Mouse (Mus musculus) hindbrain, embryonic 11.5 days (tissue): ENCODE measurements around the gene U2surp. TPM values are rescaled to one million over a fixed set of nuclear protein-coding genes. Genes with fewer than 3 reads are reported as not detected.
A peak's percentile ranks its signal among the peaks of the same experiment; 100 is the strongest.

Source experiments
- ATAC-seq: fragments of 200-750 bp; cut with Nextera tagmentation; 2 replicates; pipeline ENCODE4 v1.8.0; 2017; ENCODE audit warnings: mild to moderate bottlenecking, moderate TSS enrichment, moderate library complexity; ENCODE audit not compliant: low FRiP score
- DNase-seq: peaks from one replicate; pipeline ENCODE4 v3.0.0-alpha.2; 2015; ENCODE audit warnings: low spot score
- H3K27ac ChIP-seq: fragments of 300-500 bp; sonication (generic); 2 replicates; pipeline ENCODE4 v1.5.1; 2014; ENCODE audit warnings: mild to moderate bottlenecking, low read depth, low read length
- H3K27me3 ChIP-seq: fragments of 300-500 bp; sonication (generic); 2 replicates; pipeline ENCODE4 v1.6.1; 2014; ENCODE audit warnings: mild to moderate bottlenecking, low read length, moderate library complexity, mixed read lengths; ENCODE audit not compliant: control insufficient read depth, insufficient read depth
- H3K36me3 ChIP-seq: fragments of 300-500 bp; sonication (generic); 2 replicates; pipeline ENCODE4 v1.6.1; 2014; ENCODE audit warnings: mild to moderate bottlenecking, low read length, moderate library complexity, mixed read lengths; ENCODE audit not compliant: control insufficient read depth, insufficient read depth
- H3K4me1 ChIP-seq: fragments of 300-500 bp; sonication (generic); replicated peaks from 2 replicates; pipeline ENCODE4 v1.6.1; 2014; ENCODE audit warnings: low read length, mixed read lengths; ENCODE audit not compliant: control insufficient read depth, insufficient read depth
- H3K4me2 ChIP-seq: fragments of 300-500 bp; sonication (generic); replicated peaks from 2 replicates; pipeline ENCODE4 v1.6.1; 2014; ENCODE audit warnings: mild to moderate bottlenecking, low read depth, low read length
- H3K4me3 ChIP-seq: fragments of 300-500 bp; sonication (generic); 2 replicates; pipeline ENCODE4 v1.5.1; 2014; ENCODE audit warnings: low read depth, low read length
- H3K9ac ChIP-seq: fragments of 300-500 bp; sonication (generic); 2 replicates; pipeline ENCODE4 v1.6.1; 2014; ENCODE audit warnings: low read depth, low read length
- H3K9me3 ChIP-seq: fragments of 300-500 bp; sonication (generic); 2 replicates; pipeline ENCODE4 v1.6.1; 2016; ENCODE audit warnings: low read length; ENCODE audit not compliant: control insufficient read depth
- WGBS: fragments of 180-500 bp; shearing (Covaris S2); extraction: QIAGEN DNeasy Blood & Tissue Kit; methylation state at CpG from one replicate; pipeline ENCODE4 v1.1.7; 2014; 5-methylcytosine and 5-hydroxymethylcytosine counted together
- polyA plus RNA-seq: library from polyadenylated mRNA; unstranded; fragments of >200 nt; fragmentation: Nextera tagmentation; extraction: Ambion mirVana; gene quantifications from 2 replicates; pipeline ENCODE4 v1.2.1, GENCODE M21; 2014

Gene U2surp
- polyA plus RNA-seq, 1 experiment from 2014 or later = 183 TPM

DNA sequence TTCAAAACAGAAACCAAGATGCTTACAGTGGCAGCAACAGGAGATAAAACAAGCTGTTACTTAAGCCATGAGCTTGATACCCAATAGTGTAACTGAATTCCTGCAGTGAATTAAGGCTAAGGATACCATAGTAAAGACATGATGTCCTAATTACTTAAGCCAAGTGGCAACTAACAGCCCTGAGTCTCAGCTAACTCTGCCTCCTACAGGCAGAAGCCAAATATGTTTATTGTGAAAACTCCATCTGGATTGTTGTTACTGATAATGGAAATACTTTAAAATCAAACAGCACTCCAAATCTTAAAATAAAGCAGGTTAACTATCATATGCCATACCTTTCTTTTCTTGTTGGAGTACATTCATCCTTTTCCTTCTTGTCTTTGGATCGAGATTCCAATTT lies 47.8 kb downstream of the U2surp start:
- H3K9me3 ChIP-seq = no peaks in the 10 kb centered on the region
- H3K4me3 ChIP-seq = no peak overlapping the region
- DNase-seq = no peak
- no peaks in the 10 kb centered on the region for H3K36me3 ChIP-seq
- no peaks in the 10 kb centered on the region for H3K27me3 ChIP-seq
- no peak overlapping the region for H3K27ac ChIP-seq
- H3K9ac ChIP-seq = no peak overlapping the region
- no peak for ATAC-seq
- H3K4me2 ChIP-seq = no peak overlapping the region
- 92% methylated on average over 1 of the region's 1 CpGs for WGBS
- H3K4me1 ChIP-seq = no peaks in the 10 kb centered on the region

DNA sequence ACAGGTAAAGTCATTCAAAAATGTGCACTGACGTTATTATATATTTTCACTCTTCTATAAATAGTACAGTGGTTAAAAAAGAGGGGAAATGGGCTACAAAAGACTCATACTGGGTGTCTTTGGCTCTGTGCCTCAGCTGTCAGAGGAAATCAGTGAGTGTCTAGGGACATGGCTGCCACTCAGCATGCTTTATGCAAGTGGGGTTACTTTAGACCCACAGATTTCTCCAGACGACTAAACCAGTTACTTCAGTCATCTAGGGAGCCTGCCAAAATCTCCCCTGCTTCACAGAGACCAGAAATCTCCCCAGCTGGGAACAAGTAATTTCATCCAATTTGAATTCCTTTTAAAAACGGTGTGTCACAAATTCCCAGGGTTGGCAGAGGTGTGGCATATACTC lies 59.9 kb downstream of the U2surp start:
- ATAC-seq = no peak
- no peaks in the 10 kb centered on the region for H3K27me3 ChIP-seq
- 69% methylated on average over 3 of the region's 3 CpGs for WGBS
- H3K9me3 ChIP-seq = no peaks in the 10 kb centered on the region
- no peak overlapping the region for H3K9ac ChIP-seq
- no peak for DNase-seq
- H3K27ac ChIP-seq = no peak overlapping the region
- H3K4me2 ChIP-seq = no peak overlapping the region
- H3K4me3 ChIP-seq = no peak overlapping the region
- H3K36me3 ChIP-seq = no peaks in the 10 kb centered on the region
- no peaks in the 10 kb centered on the region for H3K4me1 ChIP-seq

DNA sequence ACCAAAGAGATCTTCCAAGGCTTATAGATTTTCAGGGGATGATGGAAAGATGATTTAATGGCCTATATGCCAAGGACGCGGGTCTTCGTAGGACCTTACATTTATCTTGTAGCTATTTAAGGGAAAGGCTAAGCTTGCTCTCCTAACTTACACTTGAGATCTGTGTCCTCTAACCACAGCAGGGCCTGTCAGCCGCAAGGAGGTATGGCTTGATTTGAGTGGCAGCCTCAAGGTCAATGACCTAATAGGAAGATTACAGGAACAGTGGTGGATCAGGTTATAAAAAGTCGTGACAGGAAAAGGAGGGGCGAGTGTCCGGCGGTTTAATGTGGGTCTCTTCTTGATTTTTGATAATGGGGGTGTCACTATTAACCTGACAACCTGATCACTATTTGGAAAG lies 61.2 kb downstream of the U2surp start:
- ATAC-seq = no peak

DNA sequence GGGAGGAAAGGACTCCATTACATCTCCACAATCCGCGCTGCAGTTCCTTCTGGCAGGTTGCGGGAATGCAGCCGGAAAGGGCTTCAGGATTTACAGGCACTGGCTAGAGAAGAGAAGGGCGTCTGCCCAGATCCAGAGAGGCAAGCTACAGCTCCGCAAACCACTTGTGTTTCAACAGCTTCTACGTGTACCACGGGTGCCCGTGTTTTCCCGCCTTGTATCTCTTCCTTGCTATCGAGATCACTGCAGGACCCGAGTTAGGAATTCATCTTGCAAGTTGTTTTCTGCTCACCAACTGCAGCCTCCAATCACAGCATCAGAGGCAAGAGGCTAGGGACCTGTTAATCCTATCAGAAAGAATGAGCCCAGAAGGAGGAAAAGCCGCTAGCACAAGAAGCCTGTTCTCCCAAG lies 69.5 kb downstream of the U2surp start:
- WGBS = 13% methylated on average over 13 of the region's 13 CpGs
- Histone ChIP-seq H3K9me3 (no peaks in the 10 kb centered on the region), H3K4me3 (no peak overlapping the region), H3K4me1 (0 out of 2 replicates have a peak, but pooled peaks cover 2% of the 10 kb centered on the region), H3K27ac (no peak overlapping the region), H3K4me2 (peak overlapping the region; percentile 23), H3K9ac (no peak overlapping the region), H3K36me3 (no peaks in the 10 kb centered on the region), H3K27me3 (no peaks in the 10 kb centered on the region)
- ATAC-seq = peak; percentile 48; the same call in 1 of the 2 replicates
- peak; percentile 57 for DNase-seq

More for the DNA sequence above, 61.2 kb downstream of the U2surp start:
- no peak overlapping the region for H3K4me2 ChIP-seq
- 97% methylated on average over 8 of the region's 8 CpGs for WGBS
- H3K27me3 ChIP-seq = no peaks in the 10 kb centered on the region
- H3K4me3 ChIP-seq = no peak overlapping the region
- no peaks in the 10 kb centered on the region for H3K9me3 ChIP-seq
- H3K36me3 ChIP-seq = no peaks in the 10 kb centered on the region
- H3K4me1 ChIP-seq = no peaks in the 10 kb centered on the region
- DNase-seq = no peak
- H3K27ac ChIP-seq = no peak overlapping the region
- H3K9ac ChIP-seq = no peak overlapping the region

DNA sequence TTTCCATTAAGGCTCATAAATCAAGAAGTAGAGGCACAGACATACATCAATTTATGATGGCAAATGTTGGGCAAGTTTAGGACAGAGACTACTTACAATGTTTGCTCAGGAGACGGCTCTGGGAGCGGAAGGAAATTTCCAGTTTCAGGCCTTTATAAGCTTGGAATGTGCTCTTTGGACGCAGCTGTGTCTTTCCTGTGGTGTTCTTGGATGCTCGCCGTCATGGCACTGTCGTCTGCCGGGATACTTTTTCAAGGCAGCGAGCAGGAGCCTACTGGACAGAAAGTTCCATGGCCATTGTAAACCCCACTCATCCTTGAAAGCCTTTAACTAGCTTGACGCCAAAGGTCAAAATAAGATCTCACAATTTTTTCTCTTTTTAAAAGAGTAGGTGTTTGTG lies 73.9 kb downstream of the U2surp start:
- Histone ChIP-seq H3K4me2 (no peak overlapping the region), H3K4me1 (0 out of 2 replicates have a peak, but pooled peaks cover 2% of the 10 kb centered on the region), H3K27me3 (no peaks in the 10 kb centered on the region), H3K27ac (no peak overlapping the region), H3K36me3 (no peaks in the 10 kb centered on the region), H3K4me3 (no peak overlapping the region), H3K9ac (no peak overlapping the region), H3K9me3 (no peaks in the 10 kb centered on the region)
- DNase-seq (no peak), ATAC-seq (no peak)
- 89% methylated on average over 9 of the region's 9 CpGs for WGBS

DNA sequence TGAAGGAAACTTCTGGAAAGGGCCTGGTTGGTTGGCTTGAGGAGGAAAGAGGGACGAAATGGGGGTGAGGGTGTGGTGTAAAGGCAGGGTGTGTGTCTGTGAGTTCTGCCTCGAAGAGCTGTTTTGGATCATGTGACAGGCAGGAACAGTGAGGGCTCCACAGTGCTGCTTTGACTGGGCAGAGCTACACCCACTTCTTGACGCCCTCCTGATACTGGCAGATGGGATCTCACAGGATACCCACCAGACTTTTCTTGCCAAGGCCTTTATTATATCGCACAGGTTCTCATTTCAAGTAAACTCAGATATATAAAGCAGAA lies 75.5 kb downstream of the U2surp start:
- Histone ChIP-seq H3K27ac (no peak overlapping the region), H3K36me3 (no peaks in the 10 kb centered on the region), H3K4me1 (no peaks in the 10 kb centered on the region), H3K27me3 (no peaks in the 10 kb centered on the region), H3K9me3 (no peaks in the 10 kb centered on the region), H3K4me2 (no peak overlapping the region), H3K9ac (no peak overlapping the region), H3K4me3 (no peak overlapping the region)
- DNase-seq = no peak
- 74% methylated on average over 4 of the region's 4 CpGs for WGBS
- no peak for ATAC-seq

DNA sequence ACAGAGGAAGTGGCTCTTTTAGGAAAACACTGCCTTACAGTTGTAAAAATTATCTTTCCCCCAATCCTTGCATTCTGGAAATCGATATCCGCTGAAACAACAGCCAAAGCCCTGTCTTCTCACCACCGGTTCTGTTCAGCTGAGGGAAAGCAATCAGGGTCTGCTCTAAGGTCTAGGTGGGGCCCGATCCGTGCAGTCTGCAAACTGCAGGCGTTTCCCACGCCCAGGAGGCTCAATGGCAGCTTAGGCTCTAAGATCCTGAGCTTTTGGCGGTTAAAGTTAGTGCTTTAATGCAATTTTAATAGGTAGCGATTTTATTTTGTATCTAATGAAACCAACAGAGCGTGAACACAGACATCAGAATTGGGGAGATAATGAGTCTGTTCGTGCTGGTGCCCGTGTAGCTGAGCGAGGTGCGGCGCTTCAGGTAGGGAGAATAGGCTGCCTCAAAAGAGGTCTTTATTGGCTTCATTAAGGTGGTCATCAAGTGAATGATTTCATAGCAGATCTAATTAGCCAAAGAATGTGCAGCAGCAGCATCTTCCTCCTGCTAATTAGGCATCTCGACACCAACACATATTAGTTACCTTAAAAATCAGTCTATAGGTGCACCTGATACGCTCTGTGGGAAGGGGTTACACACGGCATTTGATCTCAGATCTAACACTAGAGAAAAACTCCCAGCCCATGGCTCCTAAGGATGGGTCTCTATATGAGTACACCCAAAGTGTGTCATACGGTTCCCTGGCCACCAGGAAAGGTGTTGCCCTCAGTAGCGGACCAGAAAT lies 76.1 kb downstream of the U2surp start:
- Histone ChIP-seq H3K27ac (no peak overlapping the region), H3K4me3 (no peak overlapping the region), H3K4me2 (no peak overlapping the region), H3K27me3 (no peaks in the 10 kb centered on the region), H3K9me3 (no peaks in the 10 kb centered on the region), H3K36me3 (no peaks in the 10 kb centered on the region), H3K4me1 (no peaks in the 10 kb centered on the region), H3K9ac (no peak overlapping the region)
- ATAC-seq (no peak), DNase-seq (no peak)
- 82% methylated on average over 20 of the region's 20 CpGs for WGBS

DNA sequence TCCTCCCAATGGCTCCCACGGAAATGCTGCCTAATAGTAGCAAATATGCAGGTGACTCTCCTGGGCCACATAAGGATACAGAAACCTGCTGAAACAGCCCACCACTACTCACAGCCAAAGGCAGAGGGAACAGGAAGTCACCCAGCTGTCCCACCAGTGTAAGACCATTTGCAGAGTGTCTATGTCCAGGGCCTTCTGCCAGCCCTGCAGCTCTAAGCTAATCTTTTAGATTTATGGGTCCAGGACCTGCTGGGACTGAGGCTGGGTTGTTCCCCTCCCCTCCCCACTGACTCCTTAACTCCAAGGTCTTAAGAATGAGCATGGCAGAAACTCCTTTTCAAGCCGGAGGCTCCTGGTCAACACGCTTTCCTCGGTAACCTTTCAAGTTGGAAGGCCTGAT lies 83.5 kb downstream of the U2surp start:
- Histone ChIP-seq H3K27me3 (no peaks in the 10 kb centered on the region), H3K9me3 (no peaks in the 10 kb centered on the region), H3K4me3 (no peak overlapping the region), H3K36me3 (no peaks in the 10 kb centered on the region), H3K4me1 (no peaks in the 10 kb centered on the region), H3K4me2 (no peak overlapping the region), H3K27ac (no peak overlapping the region), H3K9ac (no peak overlapping the region)
- DNase-seq (no peak), ATAC-seq (no peak)
- 86% methylated on average over 4 of the region's 4 CpGs for WGBS

DNA sequence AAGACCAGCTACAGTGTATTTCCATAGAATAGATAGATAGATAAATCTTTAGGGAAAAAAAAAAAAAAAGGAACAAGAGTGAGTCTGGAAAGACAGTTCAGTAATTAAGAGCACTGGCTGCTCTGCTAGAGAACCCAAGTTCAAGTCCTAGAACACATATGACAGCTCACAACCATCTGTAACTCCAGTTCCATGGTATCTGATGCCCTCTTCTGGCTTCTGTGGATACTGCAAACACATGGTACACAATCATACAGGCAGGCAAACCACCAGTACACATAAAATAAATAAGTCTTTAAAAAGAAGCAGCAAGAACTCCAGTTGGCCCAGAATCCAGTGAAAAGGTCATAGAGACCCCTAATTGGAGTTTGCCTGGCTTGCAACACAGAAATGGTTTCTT lies 97.9 kb downstream of the U2surp start:
- Histone ChIP-seq H3K4me1 (no peaks in the 10 kb centered on the region), H3K27ac (no peak overlapping the region), H3K27me3 (no peaks in the 10 kb centered on the region), H3K4me3 (no peak overlapping the region), H3K4me2 (no peak overlapping the region), H3K9me3 (no peaks in the 10 kb centered on the region), H3K36me3 (no peaks in the 10 kb centered on the region), H3K9ac (no peak overlapping the region)
- no peak for ATAC-seq
- peak; percentile 15 for DNase-seq
